Mouse (Mus musculus) stomach, embryonic 15.5 days (tissue): ENCODE measurements around the gene Sprr2e. TPM values are rescaled to one million over a fixed set of nuclear protein-coding genes. Genes with fewer than 3 reads are reported as not detected.

ENCODE experiments used
- ATAC-seq: fragments of 200-750 bp; cut with Nextera tagmentation; 2 replicates; pipeline ENCODE4 v1.8.0; 2017; ENCODE audit warnings: low read depth, moderate number of reproducible peaks, moderate TSS enrichment; ENCODE audit not compliant: insufficient read depth, low FRiP score
- H3K27ac ChIP-seq: fragments of 300-500 bp; sonication (generic); 2 replicates; pipeline ENCODE4 v1.5.1; 2015; ENCODE audit warnings: mild to moderate bottlenecking, inconsistent platforms
- H3K27me3 ChIP-seq: fragments of 300-500 bp; sonication (generic); replicated peaks from 2 replicates; pipeline ENCODE4 v1.6.1; 2015; ENCODE audit warnings: inconsistent platforms
- H3K36me3 ChIP-seq: fragments of 300-500 bp; sonication (generic); 2 replicates; pipeline ENCODE4 v1.6.1; 2015; ENCODE audit warnings: inconsistent platforms
- H3K4me1 ChIP-seq: fragments of 300-500 bp; sonication (generic); 2 replicates; pipeline ENCODE4 v1.6.1; 2015; ENCODE audit warnings: inconsistent platforms
- H3K4me2 ChIP-seq: fragments of 300-500 bp; sonication (generic); 2 replicates; pipeline ENCODE4 v1.6.1; 2015; ENCODE audit warnings: mild to moderate bottlenecking, inconsistent platforms
- H3K4me3 ChIP-seq: fragments of 300-500 bp; sonication (generic); replicated peaks from 2 replicates; pipeline ENCODE4 v1.5.1; 2015; ENCODE audit warnings: inconsistent platforms
- H3K9ac ChIP-seq: fragments of 300-500 bp; sonication (generic); 2 replicates; pipeline ENCODE4 v1.6.1; 2015; ENCODE audit warnings: inconsistent platforms
- H3K9me3 ChIP-seq: fragments of 300-500 bp; sonication (generic); 2 replicates; pipeline ENCODE4 v1.6.1; 2016; ENCODE audit warnings: inconsistent platforms
- WGBS: fragments of 180-500 bp; shearing (Covaris S2); methylation state at CpG from one replicate; pipeline ENCODE4 v1.1.7; 2015; 5-methylcytosine and 5-hydroxymethylcytosine counted together
- polyA plus RNA-seq: library from polyadenylated mRNA; unstranded; fragments of >200 nt; fragmentation: Nextera tagmentation; extraction: Ambion mirVana; gene quantifications from 2 replicates; pipeline ENCODE4 v1.2.1, GENCODE M21; 2015

Gene Sprr2e
- not detected in 2 replicates for polyA plus RNA-seq

DNA sequence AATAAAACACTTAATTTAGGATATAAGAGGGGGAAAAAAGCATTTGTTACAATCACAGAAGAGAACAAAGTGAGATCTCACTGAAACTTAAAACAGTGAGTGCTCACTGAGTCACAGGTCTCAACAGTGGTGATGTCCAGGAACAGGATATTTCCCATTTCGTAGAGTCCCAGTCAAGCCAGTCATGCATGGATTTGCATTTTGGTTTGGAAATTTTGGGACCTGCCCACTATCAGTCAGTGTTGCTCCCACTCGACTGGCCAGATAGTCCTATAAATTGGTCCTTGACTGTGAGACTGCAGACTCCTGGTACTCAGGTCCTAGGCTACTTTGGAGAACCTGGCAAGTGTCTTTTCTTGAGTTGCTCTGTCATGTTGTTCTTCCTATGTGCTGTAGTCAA is at the start of gene Sprr2e:
Sprr2e (plus strand) TSS at position 301 of the 400 bp plus-strand sequence.
- H3K36me3 ChIP-seq, result no peaks in the 10 kb centered on the region
- no peak within 1 kb of the TSS for H3K9ac ChIP-seq
- WGBS, result 80% methylated on average over 2 of the region's 2 CpGs
- H3K27me3 ChIP-seq, result no peaks in the 10 kb centered on the region
- ATAC-seq, result no peak
- no peak within 1 kb of the TSS for H3K27ac ChIP-seq
- H3K4me3 ChIP-seq, result no peak within 1 kb of the TSS
- H3K9me3 ChIP-seq, result no peaks in the 10 kb centered on the region
- H3K4me2 ChIP-seq, result no peak within 1 kb of the TSS
- H3K4me1 ChIP-seq, result no peaks in the 10 kb centered on the region

DNA sequence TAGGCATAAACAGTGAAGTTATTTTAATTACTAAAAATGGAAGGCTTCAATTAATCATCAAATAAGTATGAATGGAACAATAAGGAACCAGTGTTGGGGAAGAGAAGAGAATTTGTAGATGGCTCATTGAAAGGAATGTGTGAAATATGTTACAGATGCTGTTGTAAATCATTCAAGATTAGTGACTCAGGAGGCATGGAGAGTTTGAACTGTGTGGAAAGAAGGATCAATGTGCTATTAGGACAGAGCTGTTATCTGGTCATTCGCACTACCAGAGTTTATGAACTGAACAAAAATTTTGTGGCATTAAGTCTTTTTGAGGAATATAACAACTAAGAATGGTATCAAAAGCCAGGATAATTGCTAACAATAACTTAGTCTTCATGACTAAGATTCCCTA is 44.5 kb upstream of the Sprr2e start:
- H3K27ac ChIP-seq, result no peak overlapping the region
- no peak overlapping the region for H3K9ac ChIP-seq
- no peaks in the 10 kb centered on the region for H3K36me3 ChIP-seq
- no peaks in the 10 kb centered on the region for H3K9me3 ChIP-seq
- 59% methylated on average over 1 of the region's 1 CpGs for WGBS
- no peak overlapping the region for H3K4me3 ChIP-seq
- no peak overlapping the region for H3K4me2 ChIP-seq
- no peaks in the 10 kb centered on the region for H3K27me3 ChIP-seq
- H3K4me1 ChIP-seq, result no peaks in the 10 kb centered on the region
- ATAC-seq, result no peak

DNA sequence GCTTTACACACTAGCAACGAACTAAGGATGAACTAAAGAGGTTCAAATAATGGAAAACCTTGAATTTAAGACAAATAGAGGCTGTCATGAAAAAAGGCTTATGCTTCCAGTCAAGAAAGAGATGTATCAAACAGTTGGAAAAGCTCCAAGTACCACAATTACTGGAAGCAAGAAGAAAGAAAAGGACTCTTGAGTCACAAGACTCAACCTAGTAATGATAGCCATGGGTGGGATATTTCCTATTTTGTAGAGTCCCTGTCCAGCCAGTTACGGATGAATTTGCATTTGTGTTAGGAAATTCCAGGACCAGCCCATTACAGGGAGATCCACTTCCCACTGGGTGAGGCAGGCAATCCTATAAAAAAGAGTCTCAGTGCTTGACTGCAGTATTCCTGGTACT is 35.6 kb upstream of the Sprr2e start, which contains the start of gene Sprr2b:
Sprr2b (plus strand) TSS at position 301 of the 400 bp plus-strand sequence.
- Histone ChIP-seq H3K9ac (no peak within 1 kb of the TSS), H3K36me3 (no peaks in the 10 kb centered on the region), H3K27me3 (no peaks in the 10 kb centered on the region), H3K27ac (no peak within 1 kb of the TSS), H3K9me3 (no peaks in the 10 kb centered on the region), H3K4me3 (no peak within 1 kb of the TSS), H3K4me1 (no peaks in the 10 kb centered on the region), H3K4me2 (no peak within 1 kb of the TSS)
- ATAC-seq, result no peak
- 64% methylated on average over 2 of the region's 2 CpGs for WGBS

DNA sequence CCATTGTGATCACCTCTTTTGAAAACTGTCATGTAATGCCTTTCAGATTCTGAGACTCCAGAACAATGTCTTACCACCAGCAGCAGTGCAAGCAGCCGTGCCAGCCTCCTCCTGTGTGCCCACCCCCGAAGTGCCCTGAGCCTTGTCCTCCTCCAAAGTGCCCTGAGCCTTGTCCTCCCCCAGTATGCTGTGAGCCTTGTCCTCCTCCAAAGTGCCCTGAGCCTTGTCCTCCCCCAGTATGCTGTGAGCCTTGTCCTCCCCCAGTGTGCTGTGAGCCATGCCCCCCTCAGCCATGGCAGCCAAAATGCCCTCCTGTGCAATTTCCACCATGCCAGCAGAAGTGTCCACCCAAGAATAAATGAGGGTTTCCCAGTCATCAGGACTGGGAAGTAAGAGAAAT is 34.6 kb upstream of the Sprr2e start:
- H3K36me3 ChIP-seq, result no peaks in the 10 kb centered on the region
- no peaks in the 10 kb centered on the region for H3K4me1 ChIP-seq
- no peak overlapping the region for H3K4me3 ChIP-seq
- no peaks in the 10 kb centered on the region for H3K27me3 ChIP-seq
- H3K9ac ChIP-seq, result no peak overlapping the region
- H3K4me2 ChIP-seq, result no peak overlapping the region
- H3K9me3 ChIP-seq, result no peaks in the 10 kb centered on the region
- no peak for ATAC-seq
- H3K27ac ChIP-seq, result no peak overlapping the region
- 83% methylated on average over 2 of the region's 2 CpGs for WGBS

DNA sequence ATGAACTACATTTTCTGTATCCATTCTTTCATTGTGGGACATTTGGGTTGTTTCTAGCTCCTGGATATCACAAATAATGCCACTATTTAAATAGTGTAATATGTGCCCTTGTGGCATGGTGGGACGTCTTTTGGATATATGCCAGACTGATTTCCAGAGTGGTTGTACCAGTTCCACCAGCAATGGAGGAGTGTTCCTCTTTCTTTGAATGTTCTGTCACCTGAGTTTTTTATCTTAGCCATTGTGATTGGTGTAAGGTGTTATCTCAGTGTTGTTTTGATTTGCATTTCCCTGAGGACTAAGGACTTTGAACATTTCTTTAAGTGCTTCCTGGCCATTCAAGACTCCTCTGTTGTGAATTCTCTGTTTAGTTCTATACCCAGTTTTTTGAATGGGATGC is 15.7 kb upstream of the Sprr2e start:
- WGBS, result 63% methylated on average over 1 of the region's 1 CpGs
- no peak overlapping the region for H3K9ac ChIP-seq
- no peaks in the 10 kb centered on the region for H3K9me3 ChIP-seq
- H3K4me2 ChIP-seq, result no peak overlapping the region
- H3K4me1 ChIP-seq, result no peaks in the 10 kb centered on the region
- H3K27ac ChIP-seq, result no peak overlapping the region
- no peak overlapping the region for H3K4me3 ChIP-seq
- no peaks in the 10 kb centered on the region for H3K36me3 ChIP-seq
- no peaks in the 10 kb centered on the region for H3K27me3 ChIP-seq
- ATAC-seq, result no peak

DNA sequence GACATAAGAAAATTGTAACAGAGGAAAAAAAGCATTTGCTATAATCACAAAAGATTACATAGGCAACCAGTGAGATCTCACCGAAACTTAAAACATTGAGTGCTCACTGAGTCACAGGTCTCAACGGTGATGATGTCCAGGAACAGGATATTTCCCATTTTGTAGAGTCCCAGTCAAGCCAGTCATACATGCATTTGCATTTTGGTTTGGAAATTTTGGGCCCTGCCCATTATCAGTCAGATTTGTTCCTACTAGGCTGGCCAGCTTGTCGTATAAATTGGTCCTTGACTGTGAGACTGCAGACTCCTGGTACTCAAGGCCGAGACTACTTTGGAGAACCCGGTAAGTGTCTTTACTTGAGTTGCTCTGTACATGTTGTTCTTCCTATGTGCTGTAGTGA is 13.1 kb upstream of the Sprr2e start, which contains the start of gene Sprr2d:
Sprr2d (plus strand) TSS at position 301 of the 400 bp plus-strand sequence.
- Histone ChIP-seq H3K27me3 (no peaks in the 10 kb centered on the region), H3K4me2 (no peak within 1 kb of the TSS), H3K9ac (no peak within 1 kb of the TSS), H3K4me3 (no peak within 1 kb of the TSS), H3K27ac (no peak within 1 kb of the TSS), H3K9me3 (no peaks in the 10 kb centered on the region), H3K36me3 (no peaks in the 10 kb centered on the region), H3K4me1 (no peaks in the 10 kb centered on the region)
- no peak for ATAC-seq
- 89% methylated on average over 5 of the region's 5 CpGs for WGBS

DNA sequence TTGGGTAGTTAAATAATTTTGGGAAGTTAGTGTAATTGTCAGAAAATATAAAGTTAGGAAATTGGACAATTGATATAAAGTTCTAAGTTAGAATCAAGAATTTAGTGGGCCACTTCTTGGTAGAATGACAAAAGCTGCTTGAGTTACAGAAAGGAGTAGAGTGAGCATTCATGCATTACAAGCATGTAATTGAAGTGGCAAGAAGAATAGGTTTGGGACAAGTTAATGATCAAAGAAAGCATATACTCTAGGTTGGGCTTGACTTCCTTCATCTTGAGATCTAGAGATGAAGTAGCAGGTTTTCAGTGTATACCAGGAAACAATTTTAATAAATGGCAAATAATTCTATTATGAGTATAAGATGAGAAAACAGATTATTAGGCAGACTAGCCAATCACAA is 9.7 kb downstream of the Sprr2e start:
- no peaks in the 10 kb centered on the region for H3K4me1 ChIP-seq
- no peaks in the 10 kb centered on the region for H3K36me3 ChIP-seq
- H3K27ac ChIP-seq, result no peak overlapping the region
- no peak overlapping the region for H3K9ac ChIP-seq
- H3K9me3 ChIP-seq, result no peaks in the 10 kb centered on the region
- H3K27me3 ChIP-seq, result no peaks in the 10 kb centered on the region
- ATAC-seq, result no peak
- no peak overlapping the region for H3K4me3 ChIP-seq
- H3K4me2 ChIP-seq, result no peak overlapping the region

DNA sequence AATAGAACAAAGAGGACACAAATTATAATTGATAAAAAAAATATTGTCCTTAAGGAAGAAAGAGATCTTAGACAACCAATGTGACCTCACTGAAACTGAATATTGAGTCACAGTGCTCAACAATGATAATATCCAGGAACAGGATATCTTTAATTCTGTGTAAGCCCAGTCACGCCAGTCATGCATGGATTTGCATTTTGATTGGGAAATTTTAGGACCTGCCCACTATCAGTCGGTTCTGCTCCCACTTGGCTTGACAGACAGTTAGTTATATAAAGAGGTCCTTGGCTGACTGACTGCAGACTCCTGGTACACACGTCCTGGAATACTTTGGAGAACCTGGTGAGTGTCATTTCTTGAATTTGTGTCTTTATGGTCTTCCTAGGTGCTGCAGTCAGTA is 12.9 kb downstream of the Sprr2e start, which contains the start of gene Sprr2f:
Sprr2f (plus strand) TSS at position 301 of the 400 bp plus-strand sequence.
- WGBS, result 60% methylated on average over 3 of the region's 3 CpGs
- Histone ChIP-seq H3K4me1 (no peaks in the 10 kb centered on the region), H3K4me2 (no peak within 1 kb of the TSS), H3K27ac (no peak within 1 kb of the TSS), H3K36me3 (no peaks in the 10 kb centered on the region), H3K4me3 (no peak within 1 kb of the TSS), H3K27me3 (no peaks in the 10 kb centered on the region), H3K9ac (no peak within 1 kb of the TSS), H3K9me3 (no peaks in the 10 kb centered on the region)
- no peak for ATAC-seq

DNA sequence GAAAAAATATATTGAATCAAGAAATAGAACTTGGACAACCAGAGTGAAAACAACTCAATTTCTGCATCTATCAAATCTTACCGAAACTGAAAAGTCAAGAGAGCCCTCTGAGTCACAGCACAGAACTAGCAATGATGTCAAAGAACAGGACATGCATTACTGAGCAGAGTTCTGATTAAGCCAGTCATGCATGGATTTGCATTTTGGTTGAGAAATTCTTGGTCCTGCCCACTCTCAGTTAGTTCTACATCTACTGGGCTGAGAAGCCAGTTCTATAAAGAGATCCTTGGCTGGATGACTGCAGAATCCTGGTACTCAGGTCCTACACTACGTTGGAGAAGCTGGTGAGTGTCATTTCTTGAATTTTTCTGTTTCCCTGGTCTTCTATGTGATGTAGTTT is 21.7 kb downstream of the Sprr2e start:
- Histone ChIP-seq H3K9me3 (no peaks in the 10 kb centered on the region), H3K4me1 (no peaks in the 10 kb centered on the region), H3K27me3 (no peaks in the 10 kb centered on the region), H3K4me3 (no peak overlapping the region), H3K27ac (no peak overlapping the region), H3K36me3 (no peaks in the 10 kb centered on the region), H3K9ac (no peak overlapping the region), H3K4me2 (no peak overlapping the region)
- WGBS, result 79% methylated on average over 2 of the region's 2 CpGs
- no peak for ATAC-seq

DNA sequence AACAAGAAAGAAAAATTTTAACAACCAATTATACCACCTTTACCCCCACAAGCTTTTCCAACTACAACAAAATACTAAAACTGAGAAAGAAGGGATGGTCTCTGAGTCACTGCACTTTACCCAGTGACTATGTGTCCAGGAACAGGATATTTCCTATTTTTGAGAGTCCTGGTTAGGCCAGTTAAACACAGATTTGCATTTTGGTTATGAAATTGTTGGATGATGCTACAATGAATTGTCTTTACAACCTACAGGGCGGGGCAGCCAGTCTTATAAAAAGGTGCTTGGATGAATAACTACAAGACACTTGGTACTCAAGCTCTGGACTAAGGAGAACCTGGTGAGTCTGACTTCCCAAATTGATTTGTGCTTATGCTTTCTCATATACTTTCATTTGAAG is 33.4 kb downstream of the Sprr2e start, which contains the start of gene Sprr2h:
Sprr2h (plus strand) TSS at position 301 of the 400 bp plus-strand sequence.
- no peak within 1 kb of the TSS for H3K4me2 ChIP-seq
- no peak within 1 kb of the TSS for H3K27ac ChIP-seq
- H3K4me3 ChIP-seq, result no peak within 1 kb of the TSS
- 75% methylated on average over 1 of the region's 1 CpGs for WGBS
- H3K9me3 ChIP-seq, result no peaks in the 10 kb centered on the region
- H3K27me3 ChIP-seq, result no peaks in the 10 kb centered on the region
- H3K36me3 ChIP-seq, result no peaks in the 10 kb centered on the region
- H3K4me1 ChIP-seq, result no peaks in the 10 kb centered on the region
- ATAC-seq, result no peak
- no peak within 1 kb of the TSS for H3K9ac ChIP-seq

DNA sequence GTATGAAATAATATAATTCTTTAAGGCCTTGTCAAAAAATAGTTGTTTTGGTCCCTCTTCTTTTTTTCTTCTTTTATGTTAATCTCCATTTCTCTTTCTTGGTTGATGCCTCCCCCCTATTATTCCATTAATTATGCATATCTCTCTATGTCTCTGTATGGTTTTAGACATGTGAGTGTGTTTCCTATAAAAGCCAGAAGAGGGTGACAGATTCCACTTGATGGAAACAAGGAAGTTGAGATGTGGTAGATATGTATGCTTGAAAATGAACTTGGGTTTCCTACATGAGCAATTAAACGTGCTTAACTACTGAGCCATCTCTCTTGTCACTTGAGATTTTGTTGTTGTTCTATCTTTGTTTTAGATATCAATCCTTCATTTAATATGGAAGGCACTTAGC is 42.4 kb downstream of the Sprr2e start:
- Histone ChIP-seq H3K27me3 (no peaks in the 10 kb centered on the region), H3K9ac (no peak overlapping the region), H3K4me2 (no peak overlapping the region), H3K4me1 (no peaks in the 10 kb centered on the region), H3K27ac (no peak overlapping the region), H3K9me3 (no peaks in the 10 kb centered on the region), H3K36me3 (no peaks in the 10 kb centered on the region), H3K4me3 (no peak overlapping the region)
- 46% methylated on average over 1 of the region's 1 CpGs for WGBS
- no peak for ATAC-seq
